Mouse (Mus musculus) spleen, postnatal 4 days (tissue): ENCODE results near the gene Il34.
A peak's percentile ranks its signal among the peaks of the same experiment; 100 is the strongest.

Experiments used
- DNase-seq, 2 experiments: peaks; one replicate each; pipeline ENCODE4 v3.0.0; 2022; ENCODE audit warnings: low spot score in 2 of 2

The Il34 gene

DNA sequence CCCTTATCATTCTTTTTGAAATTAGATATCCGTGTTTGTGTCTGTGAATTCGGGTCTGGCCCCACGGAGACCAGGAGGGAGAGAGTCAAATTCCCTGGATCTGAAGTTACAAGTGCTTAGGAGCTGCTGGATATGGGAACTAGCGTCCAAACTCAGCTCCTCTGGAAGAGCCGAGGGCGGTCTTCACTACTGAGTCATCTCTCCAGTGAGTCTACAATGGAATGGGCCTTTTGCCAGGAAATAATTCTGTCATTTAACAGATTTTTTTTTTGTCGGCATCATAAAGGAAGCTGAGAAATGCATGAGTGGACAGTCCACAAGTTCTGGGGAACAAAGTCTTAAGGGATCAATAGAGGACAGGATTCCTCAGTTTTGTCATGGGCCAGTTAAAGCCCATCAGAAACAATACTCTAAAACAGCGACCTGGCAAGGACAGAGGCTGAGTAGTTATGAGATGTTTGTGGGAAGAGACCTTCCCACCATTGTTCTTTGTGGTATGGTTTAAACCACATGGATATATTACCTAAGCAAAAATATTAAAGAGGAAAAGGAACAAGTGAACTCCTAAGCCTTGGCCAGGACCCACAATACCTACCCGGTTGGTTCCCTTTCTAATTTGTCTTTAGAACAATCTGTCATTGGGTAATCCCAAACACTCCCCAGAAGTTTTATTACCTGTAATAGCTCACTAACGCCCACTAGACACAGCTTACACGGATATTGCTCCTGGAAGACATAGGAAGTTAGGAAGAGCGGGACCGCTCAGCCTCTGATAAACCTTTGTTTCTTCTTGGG, 25.6 kb downstream of the Il34 start:
- no peak for DNase-seq

DNA sequence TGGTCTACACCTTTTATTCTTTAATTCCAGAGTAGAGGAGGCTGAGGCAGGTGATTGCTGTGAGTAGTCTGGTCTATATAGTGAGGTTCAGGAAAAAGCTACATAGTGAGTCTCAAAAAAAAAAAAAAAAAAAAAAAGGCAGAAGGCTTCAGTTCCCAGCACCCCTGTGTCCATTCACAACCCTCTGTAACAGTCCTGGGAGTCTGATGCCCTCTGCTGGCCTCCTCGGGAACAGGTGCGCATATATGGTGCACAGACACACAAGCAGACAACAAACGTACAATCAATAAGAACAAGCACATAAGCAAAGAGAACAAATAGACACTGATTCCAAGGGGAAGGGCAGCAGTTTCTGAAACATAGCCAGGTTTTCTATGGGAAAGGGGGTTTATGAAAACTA, 29.4 kb downstream of the Il34 start:
- no peak for DNase-seq

DNA sequence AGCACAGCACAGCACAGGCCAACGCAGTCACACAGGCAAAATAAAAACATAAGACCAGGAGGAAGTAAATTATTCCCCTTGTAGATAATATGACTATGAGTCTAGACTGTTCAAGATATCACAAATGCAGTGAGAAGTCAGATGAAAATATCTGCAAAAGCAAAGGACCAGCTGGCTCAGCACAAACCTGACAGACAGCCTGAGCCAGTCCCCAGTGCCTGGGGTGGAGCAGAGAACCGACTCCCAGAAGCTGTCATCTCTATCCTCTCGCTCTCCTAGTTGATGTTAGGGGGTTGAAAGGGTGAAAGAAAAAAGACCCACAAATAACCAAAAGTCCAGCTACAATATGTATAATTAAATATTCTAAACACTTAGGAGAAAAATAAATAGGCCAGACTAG, 30.0 kb downstream of the Il34 start:
- no peak for DNase-seq

DNA sequence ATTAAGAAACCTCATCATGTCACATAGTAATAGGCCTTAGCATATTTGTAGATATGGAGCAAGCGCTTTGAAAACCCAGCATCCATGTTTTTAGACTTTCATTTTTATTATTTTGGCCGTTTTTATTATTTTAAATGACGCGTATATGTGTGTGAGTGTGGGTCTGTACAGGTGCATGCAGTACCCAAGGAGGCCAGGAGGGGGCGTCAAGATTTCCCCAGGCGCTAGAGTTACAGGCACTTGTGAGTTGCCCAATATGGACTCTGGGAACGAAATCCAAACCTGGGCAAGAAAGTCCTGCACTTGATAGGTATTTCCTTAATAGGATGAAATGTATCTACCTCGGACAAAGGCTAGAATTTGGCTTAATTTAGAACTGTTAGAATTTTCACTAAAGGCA, 30.4 kb downstream of the Il34 start:
- DNase-seq: no peak

DNA sequence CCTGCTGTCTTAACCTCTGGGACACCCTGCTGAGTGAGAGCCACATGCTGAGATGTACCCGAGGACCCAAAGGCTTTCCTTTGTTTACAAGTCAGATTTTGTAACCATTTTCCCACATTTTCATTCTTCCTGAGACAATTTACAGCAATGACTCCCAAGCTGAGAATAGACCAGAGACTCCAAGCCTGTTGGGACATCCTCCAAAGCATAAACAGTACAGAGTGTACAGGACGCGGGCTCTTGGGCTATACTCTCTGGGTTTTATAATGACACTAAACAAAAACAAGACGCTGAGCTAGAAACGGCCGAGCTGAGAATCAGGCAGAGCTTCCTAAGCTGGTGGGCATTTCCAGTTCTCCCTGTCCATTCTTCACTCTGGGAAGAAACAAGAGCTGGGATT, 31.0 kb downstream of the Il34 start:
- DNase-seq: no peak

DNA sequence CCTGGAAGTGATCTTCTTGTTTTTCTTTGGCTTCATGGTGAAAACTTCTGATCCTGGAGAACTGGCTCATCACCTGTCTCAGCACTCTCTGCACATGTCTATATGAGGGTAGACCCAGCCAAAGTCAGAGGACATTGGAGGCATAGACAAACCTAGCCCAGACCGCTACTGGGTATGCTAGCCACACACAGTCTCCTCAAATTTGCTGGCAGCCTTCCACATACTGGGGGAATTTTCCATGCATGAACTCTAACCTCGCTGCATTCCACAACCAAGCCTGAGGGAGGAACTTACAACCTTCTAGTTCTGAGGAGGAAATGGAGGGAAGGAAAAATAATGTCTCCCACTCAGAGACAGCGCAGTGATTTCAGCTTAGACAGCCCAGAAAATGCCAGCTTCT, 31.7 kb downstream of the Il34 start:
- no peak for DNase-seq

DNA sequence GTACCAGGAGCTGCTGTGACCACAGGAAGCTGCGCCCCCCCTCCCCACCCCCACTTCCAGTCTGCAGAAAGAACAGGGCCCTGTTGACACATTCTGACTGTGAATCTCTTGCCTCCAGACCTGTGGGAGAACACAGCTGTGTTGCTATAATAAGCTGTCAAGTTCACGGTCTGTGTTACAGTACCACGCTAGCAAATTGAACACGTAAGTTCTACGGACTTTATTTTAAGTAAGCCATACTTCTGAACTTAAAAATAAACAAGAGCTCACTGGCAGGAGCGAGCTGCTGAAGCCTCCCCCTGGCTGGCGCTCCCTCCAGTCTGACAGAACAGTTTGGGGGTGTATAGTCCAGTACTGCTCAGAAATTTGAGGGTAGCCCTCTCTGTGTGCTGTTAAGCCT, 33.3 kb downstream of the Il34 start:
- DNase-seq: no peak

DNA sequence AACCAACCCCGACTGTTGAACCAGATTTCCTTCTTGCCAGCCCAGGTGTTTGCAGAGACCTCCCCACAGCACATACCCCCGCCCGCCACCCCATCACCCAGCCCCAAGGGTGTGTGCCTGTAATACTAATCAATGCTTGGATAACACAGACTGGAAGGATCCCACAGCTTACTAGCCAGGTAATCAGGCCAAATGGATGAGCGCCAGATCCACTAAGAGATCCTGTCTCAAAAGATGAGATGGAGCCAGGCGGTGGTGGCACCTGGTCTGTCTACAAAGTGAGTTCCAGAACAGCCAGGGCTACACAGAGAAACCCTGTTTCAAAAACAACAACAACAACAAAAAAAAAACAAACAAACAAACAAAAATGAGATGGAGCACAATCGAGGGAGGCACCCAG, 38.5 kb downstream of the Il34 start:
- DNase-seq: no peak

DNA sequence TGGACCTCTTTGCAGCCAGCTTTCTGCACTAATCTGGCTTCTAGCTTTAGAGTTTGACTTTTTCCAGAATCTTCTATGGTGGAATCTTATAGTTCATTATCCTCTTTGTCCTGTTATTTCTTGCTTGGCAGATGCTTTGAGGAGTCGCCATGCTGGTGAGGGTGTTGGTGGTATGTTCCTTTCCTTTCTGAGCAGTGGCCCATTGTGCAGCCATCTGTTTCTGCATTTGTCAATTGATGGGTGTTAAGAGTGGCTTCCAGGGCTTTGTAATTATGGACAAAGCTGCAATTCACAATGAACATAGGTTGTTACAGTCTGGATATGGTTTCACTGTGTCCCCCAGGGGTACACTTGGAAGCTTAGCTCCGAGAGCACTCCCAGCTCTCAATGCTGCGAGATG, 41.1 kb downstream of the Il34 start:
- no peak for DNase-seq

DNA sequence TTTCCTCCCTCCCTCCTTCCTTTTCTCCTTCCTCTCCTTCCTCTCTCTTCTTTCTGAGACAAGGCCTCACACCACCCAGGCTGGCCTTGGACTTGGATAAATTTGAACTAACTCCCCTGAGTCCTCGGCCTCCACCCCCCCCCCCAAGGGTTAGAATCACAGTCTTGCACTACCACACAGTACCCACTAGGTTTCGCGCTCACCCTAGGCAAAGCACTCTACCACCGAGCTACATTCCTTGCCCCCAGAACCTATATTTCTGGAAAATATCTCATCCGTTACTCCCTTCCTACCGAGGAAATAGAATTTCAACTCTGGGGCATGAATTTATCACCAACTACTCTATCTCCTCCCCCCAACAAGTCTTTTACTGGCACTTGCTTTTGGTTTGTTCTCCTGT, 43.7 kb downstream of the Il34 start:
- no peak for DNase-seq

DNA sequence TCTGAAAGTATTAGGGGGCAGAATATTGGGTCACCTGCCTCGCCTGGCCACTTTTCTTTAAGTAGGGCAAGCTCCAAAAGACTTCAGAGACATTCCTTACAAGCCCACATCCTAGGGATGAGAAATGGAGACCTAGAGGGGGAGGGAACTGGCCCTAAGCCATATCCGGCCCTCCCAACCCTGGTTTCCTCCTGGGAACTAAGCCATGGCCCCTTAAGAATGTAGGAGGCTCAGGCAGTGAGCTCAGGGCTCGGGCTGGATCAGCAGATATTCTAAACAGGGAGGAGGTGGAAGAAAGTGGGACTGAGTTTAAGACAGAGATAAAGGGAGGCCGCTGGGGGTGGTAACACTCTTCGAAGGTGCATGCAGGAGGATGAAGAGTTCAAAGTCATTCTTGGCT, 44.5 kb downstream of the Il34 start:
- DNase-seq: no peak

DNA sequence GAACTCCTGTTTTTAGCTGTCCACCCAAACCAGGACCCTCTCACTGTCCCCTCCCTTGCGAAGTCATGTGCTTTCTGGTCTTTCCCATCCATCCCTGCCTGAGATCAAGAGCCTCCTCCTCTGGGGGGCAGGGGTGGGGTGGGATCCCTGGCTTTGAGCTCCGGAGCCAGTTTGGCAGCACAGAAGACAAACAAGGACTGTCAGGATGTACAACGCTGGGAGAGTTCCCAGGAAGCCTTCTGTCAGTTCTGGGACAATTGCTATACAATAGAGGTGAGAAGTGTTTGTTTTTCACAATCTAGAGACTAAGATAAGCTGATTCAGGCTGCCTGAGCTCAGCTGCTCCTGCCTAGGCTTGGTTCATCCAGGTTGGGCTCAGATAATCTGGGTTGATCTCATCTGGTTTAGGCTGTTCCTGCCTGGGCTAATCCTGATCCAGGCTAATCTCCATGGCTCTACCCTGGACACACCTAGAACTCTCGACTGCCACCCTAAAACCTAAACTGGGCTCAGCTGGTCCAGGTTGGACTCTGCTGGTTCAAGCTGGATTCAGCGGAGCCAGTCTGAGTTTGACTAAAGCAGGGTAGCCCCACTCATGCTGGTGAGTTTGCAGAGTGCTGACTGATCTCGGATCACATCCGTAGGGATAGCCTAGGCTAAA, 45.3 kb downstream of the Il34 start:
- no peak for DNase-seq

DNA sequence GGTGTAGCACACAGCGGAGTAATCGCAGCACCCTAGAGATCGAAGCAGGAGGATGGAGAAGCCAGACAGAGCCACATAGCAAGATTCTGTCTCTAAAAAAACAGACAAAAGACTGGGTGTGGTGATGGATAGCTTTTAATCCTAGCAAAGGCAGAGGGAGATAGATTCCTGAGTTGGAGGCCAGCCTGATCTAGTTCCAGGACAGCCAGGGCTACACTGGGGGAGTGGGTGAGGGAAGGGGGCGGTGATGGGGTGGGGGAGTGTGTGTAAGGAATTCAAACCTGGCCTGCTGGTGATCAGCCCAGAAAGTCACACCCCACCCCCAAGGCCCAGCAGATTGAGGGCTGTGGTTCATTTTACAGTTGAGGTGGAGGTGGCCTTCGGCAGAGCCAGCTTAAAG, 49.5 kb downstream of the Il34 start:
- no peak for DNase-seq

DNA sequence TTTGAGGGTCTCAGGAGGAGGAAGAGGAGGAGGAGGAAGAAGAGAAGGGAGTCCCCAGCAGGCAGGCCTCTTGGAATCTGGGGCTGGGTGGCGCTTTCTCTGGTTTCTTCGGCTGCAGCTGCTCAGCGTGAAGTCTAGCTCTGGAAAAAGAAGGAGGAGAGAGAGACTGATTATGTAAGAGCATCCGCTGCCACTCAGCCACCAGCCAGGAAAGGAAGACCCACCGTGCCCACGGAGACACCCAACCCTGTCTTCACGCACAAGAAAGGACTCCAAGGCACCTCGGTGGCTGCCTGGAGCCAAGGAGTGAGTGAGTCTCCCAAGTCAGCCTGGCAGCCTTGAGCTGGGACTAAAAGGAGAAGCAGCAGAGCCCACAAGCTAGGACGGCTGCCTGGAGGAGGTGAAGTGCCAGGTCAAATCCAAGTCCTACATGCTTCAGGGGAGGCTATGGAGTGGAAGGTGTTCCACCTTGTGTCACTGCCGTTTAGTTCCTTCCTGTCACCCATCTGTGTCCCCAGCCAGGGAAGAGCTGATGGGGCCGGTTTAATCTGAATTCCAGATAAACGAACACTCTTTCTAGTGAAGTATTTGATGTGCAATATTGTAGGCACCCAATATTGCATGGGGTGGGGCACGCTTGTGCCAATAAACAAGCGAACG, 50.1 kb downstream of the Il34 start:
- DNase-seq: no peak

DNA sequence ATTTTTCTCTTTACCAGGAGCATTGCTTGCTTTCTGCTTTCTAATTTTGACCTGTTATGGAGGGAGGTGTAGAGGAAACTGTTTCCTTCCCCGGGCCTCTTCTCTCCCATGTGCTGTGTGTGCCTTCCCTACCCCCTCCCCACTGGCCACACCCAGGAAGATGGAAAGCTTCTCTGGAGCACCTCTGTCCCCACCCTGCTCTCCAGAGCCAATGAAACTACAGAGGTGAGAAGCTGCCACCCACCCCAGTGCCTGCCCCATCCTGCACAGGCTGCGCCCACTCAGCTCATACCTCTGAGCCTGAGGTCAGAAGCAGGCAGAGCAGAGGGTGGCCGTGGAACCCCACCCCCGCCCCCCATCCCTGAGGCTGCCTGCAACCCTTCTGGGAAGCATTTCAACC, 51.0 kb downstream of the Il34 start:
- DNase-seq: no peak

DNA sequence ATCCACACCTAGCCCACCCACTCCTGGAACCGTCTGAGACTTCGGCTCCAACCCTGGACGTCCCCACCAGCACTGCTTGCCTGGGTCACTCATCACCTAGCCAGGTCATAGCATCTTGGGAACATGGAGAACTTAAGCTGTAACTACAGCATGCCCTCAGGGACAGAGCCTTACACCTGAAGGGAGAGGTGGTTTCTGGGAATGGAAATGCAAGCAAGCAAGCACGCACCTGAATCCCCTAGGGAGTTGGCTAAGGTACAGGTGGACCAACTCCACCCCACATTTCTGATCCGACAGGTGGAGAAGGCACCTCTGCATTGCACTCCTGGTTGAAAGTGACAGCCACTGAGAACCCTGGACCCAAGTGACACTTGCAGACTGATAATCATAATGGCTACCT, 54.2 kb downstream of the Il34 start:
- no peak for DNase-seq

DNA sequence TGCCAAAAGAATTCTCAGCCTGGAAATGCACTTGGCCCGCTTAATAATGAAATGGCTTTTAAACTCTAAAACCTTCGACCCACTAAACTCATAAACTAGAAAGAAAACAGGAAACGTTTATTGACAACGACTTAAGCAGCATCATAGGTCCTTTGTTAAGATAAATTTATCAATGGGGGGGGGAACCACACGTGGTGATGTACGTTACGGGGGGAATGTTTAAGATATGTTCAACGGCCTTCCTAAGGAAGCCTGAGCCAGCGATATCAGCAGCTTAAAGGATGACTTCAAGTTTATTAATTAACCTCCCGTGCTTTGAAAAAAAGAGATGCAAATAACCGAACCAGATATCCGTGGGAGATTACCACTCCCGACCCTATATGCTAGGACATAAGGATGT, 55.5 kb downstream of the Il34 start:
- no peak for DNase-seq

DNA sequence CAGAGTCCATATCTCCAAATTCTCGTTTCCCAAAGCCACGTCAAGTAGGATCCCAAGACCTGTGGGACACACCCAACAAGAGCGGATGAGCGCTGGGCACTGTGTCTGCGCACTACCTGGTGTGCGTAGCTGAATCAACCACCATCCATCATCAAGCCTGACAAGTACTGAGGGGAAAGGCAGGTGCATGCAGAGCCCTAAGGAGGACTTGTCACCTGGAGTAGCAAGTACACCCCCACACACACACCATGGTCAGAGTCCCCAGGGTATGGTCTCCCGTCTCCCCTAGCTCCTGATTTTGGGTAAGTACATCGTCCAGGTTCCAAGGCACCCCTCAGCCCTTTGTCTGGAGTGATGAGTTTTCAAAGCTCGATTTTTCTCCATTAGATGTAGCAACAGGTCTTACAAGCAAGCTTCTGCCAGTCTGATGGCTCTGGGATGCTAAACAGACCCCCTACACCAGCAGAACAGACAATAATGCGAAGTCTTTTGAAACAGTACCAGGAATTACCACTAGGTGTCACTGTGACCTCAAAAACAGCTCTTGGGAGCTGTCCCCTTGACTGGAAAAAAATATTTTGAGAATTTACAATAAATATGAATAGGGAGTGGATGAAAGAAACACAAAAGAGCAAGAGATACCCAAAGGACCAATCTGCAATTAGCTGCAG, 56.1 kb downstream of the Il34 start:
- DNase-seq: peak in 1 of 2 experiments; percentile 32

DNA sequence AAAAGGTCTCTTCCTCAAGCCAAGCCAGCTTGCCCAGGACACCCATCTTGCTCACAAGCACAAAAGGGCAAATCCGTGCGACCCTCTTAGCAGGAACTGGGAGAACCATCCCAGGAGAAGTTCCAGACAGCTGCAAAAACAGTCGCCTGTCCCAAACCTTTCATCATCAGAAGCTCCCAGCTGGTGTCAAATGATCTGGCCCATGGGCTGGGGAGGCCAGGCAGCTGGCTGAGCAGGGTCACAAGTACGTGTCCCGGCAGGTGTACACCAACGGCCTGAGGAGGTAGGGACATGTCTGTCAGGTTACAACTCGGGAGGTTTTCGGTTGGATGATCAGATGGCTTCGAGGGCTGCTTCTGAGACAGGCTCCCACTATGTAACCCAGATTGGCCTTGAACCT, 59.1 kb downstream of the Il34 start:
- DNase-seq: no peak

DNA sequence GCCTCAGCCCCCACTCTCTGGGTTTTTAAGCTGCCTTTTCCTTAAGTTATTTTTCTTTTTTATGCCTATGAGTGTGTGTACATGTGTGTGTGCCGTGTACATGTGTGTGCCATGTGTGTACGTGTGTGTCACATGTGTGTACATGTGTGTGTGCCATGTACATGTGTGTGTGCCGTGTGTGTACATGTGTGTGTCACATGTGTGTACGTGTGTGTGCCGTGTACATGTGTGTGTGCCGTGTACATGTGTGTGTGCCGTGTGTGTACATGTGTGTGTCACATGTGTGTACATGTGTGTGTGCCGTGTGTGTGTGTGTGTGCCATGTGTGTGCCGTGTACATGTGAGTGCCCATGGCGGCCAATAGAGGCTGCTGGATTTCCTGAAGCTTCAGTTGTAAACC, 60.6 kb downstream of the Il34 start:
- no peak for DNase-seq

DNA sequence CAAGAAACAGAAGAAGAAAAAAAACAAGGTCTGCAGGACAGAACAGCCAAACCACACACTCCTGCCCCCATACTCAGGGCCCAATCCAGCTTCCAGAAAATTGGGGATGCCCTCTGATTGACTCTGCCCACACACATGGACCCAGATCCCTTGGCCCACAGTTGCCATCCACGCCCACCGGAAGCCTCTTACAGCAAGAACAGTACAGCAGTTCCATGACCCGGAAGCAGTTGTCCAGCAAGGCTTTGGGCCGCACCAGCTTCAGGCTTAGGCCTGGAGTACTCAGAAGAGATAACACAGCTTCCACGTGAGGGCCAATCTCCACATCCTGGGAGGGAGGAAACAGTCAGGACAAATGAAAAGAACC, 63.3 kb downstream of the Il34 start:
- DNase-seq: no peak

DNA sequence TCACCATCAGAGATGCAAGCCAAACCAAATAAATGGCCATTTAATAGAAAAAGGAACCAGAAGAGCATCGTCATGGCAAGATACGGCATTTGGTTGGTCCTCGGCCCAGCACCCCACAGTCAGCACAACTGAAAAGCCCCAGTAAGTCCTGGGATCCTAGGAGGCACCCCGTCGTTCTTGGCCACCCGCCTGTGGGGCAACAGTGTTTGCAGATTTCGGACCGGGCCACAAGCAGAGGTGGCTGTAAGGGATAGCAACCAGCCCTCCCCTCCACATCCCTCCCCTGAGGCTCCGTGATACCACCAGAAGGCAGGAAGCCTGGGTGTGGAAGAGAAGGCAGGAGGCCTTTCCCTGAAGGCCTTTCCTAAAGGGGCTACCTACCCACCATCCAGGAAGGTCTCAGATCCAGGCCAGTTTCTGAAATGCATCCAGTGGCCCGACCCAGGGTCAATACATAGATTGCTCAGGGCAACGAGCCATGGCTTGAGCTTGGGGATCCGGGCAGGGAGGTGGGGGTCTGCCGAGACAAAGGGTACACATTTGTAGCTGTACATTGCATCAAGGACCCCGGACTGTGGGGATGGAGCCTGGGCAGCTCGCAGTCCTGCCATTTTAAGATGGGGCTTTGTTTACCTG, 63.8 kb downstream of the Il34 start:
- DNase-seq: no peak
